Mouse (Mus musculus) midbrain, embryonic 11.5 days (tissue): Measurements from ENCODE around the gene Vps33a. TPM values are rescaled to one million over a fixed set of nuclear protein-coding genes. Genes with fewer than 3 reads are reported as not detected.

ENCODE experiments used
- ATAC-seq: fragments of 200-750 bp; cut with Nextera tagmentation; 2 replicates; pipeline ENCODE4 v1.8.0; 2017; ENCODE audit warnings: moderate TSS enrichment, moderate library complexity; ENCODE audit not compliant: low FRiP score
- DNase-seq: peaks from one replicate; pipeline ENCODE4 v3.0.0; 2015; ENCODE audit warnings: low spot score; ENCODE audit errors: missing footprints
- H3K27ac ChIP-seq: fragments of 300-500 bp; sonication (generic); 2 replicates; pipeline ENCODE4 v1.5.1; 2014; ENCODE audit warnings: low read depth, low read length
- H3K27me3 ChIP-seq: fragments of 300-500 bp; sonication (generic); 2 replicates; pipeline ENCODE4 v1.6.1; 2014; ENCODE audit warnings: mild to moderate bottlenecking, low read length, moderate library complexity, mixed read lengths; ENCODE audit not compliant: control insufficient read depth, insufficient read depth
- H3K36me3 ChIP-seq: fragments of 300-500 bp; sonication (generic); 2 replicates; pipeline ENCODE4 v1.6.1; 2014; ENCODE audit warnings: mild to moderate bottlenecking, low read length, moderate library complexity, mixed read lengths; ENCODE audit not compliant: control insufficient read depth, insufficient read depth
- H3K4me1 ChIP-seq: fragments of 300-500 bp; sonication (generic); 2 replicates; pipeline ENCODE4 v1.6.1; 2014; ENCODE audit warnings: low read length; ENCODE audit not compliant: control insufficient read depth, insufficient read depth
- H3K4me2 ChIP-seq: fragments of 300-500 bp; sonication (generic); 2 replicates; pipeline ENCODE4 v1.6.1; 2014; ENCODE audit warnings: mild to moderate bottlenecking, moderate library complexity
- H3K4me3 ChIP-seq: fragments of 300-500 bp; sonication (generic); 2 replicates; pipeline ENCODE4 v1.5.1; 2014; ENCODE audit warnings: low read depth, low read length
- H3K9ac ChIP-seq: fragments of 300-500 bp; sonication (generic); 2 replicates; pipeline ENCODE4 v1.6.1; 2014; ENCODE audit warnings: low read length
- H3K9me3 ChIP-seq: fragments of 300-500 bp; sonication (generic); 2 replicates; pipeline ENCODE4 v1.6.1; 2016; ENCODE audit warnings: low read length; ENCODE audit not compliant: control insufficient read depth
- WGBS: fragments of 180-500 bp; shearing (Covaris S2); extraction: QIAGEN DNeasy Blood & Tissue Kit; methylation state at CpG from one replicate; pipeline ENCODE4 v1.1.7; 2014; 5-methylcytosine and 5-hydroxymethylcytosine counted together
- polyA plus RNA-seq: library from polyadenylated mRNA; unstranded; fragments of >200 nt; fragmentation: Nextera tagmentation; extraction: Ambion mirVana; gene quantifications from 2 replicates; pipeline ENCODE4 v1.2.1, GENCODE M21; 2014

Vps33a gene
- 33.6 and 35.1 TPM in 2 replicates for polyA plus RNA-seq

DNA sequence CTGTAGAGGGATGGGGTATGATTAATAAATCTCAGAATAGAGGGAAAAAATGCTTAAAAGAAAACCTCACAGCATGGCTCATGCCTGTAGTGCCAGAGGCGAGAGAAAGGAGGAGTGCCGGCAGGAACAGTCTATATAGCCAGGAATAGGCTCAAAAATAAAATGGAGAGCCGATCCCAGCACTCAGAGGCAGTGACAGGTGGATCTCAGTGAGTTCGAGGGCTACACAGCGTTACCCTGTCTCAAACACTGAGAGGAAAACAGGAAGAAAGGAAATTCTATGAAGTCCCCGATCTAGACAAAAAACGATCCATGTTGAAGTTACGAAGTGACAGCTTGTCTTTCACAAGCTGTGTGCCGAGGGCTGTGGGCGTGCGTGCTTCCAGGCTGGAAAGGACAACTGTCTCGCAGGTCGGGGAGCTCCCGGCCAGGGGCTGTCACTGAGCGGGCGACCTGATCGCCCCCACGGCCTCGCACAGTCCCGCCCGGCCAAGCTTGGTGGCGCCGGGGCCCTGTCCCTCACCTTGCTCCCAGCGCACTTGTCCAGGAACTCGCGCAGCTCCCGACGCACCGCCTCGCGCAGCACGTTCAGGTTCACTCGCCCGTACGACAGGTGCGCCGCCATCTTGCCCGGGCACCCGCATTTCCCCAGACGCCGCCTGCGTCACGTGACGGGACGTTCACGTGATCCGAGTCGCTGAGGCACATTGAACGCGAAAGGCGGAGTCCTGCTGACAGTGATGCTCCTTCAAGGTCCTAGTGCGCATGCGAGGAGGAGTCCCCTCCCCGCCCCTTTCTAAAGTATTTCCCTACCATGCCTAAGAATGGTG, at the start of gene Vps33a:
TSS of gene Vps33a (minus strand) at position 682 of the 830 bp plus-strand sequence.
- H3K4me3 ChIP-seq: peak within 1 kb of the TSS; percentile 97
- H3K4me1 ChIP-seq: peaks cover 6% of the 10 kb centered on the region; the same call in 1 of the 2 replicates
- H3K36me3 ChIP-seq: peaks cover 4% of the 10 kb centered on the region; the same call in 1 of the 2 replicates
- under 1% methylated on average over 54 of the region's 54 CpGs for WGBS
- ATAC-seq: peak; percentile 91
- no peak within 1 kb of the TSS for H3K27ac ChIP-seq
- H3K9me3 ChIP-seq: no peaks in the 10 kb centered on the region
- H3K4me2 ChIP-seq: peak within 1 kb of the TSS; percentile 86
- no peaks in the 10 kb centered on the region for H3K27me3 ChIP-seq
- peak within 1 kb of the TSS; percentile 83 for H3K9ac ChIP-seq
- peak; percentile 99 for DNase-seq

DNA sequence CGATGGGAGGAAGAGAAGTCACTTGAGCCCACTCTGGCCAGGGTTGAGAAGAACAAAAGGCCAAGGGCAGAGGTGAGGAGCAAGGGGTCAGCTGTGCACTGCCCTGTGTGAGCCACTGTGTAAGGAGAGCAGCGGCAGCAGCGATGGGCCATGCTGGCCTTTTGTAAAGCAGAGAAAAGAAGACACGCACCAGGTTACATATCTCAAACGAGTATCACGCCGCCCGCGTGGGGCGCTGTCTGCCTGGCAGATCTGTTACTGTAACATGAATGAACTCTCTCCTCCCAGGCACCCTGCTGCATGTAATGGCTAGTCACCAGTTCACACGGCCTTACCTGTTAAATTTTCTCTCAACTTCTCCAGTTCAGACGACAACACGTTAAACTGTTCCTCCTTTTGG, 49.6 kb upstream of the Vps33a start:
- Histone ChIP-seq H3K9me3 (no peaks in the 10 kb centered on the region), H3K4me1 (no peaks in the 10 kb centered on the region), H3K27ac (no peak overlapping the region), H3K27me3 (no peaks in the 10 kb centered on the region), H3K4me2 (no peak overlapping the region), H3K9ac (no peak overlapping the region), H3K4me3 (no peak overlapping the region), H3K36me3 (peaks cover 10% of the 10 kb centered on the region; the same call in 1 of the 2 replicates)
- DNase-seq: no peak
- no peak for ATAC-seq
- WGBS: 57% methylated on average over 13 of the region's 13 CpGs

DNA sequence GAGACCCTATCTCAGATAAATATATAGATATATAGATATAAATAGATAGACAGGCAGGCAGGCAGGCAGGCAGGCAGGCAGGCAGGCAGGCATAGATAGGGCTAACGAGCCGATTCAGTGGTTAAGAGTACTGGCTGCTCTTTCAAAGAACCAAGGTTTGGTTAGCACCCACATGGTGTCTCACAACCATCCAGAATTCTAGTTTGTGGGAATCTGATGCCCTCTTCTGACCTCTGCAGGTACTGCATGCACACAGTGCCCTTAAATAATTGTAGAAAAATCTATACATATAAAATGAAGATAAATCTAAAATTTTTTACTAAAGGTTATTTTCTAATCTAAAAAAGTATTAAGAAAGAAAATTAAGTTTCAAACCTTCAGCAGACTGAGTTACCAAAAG, 45.7 kb upstream of the Vps33a start:
- Histone ChIP-seq H3K4me1 (no peaks in the 10 kb centered on the region), H3K4me2 (no peak overlapping the region), H3K9me3 (no peaks in the 10 kb centered on the region), H3K36me3 (peaks cover 18% of the 10 kb centered on the region), H3K9ac (no peak overlapping the region), H3K27ac (no peak overlapping the region), H3K4me3 (no peak overlapping the region), H3K27me3 (no peaks in the 10 kb centered on the region)
- no peak for DNase-seq
- ATAC-seq: no peak
- WGBS: 75% methylated on average over 2 of the region's 2 CpGs

DNA sequence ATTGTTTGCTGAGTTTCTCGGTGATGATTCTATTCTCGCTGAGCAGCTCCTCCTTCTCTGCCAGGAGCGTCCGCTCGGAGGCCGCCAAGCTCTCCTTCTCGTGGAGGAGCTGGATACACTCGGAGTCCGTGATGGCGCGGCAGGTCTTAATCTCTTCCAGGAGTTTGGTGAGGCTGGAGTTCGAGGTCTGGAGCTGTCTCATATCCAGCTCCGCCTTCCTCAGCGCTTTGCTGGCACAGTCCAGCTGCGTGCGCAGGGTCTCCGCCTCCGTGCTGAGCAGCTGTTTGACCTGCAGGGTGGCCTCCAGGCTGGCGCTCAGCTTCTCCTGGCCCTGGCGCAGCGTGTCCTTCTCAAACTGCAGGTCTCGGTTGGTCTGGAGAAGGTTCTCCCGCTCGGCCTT, 41.4 kb upstream of the Vps33a start:
- Histone ChIP-seq H3K36me3 (peaks cover 24% of the 10 kb centered on the region), H3K4me3 (no peak overlapping the region), H3K27me3 (no peaks in the 10 kb centered on the region), H3K9ac (no peak overlapping the region), H3K27ac (no peak overlapping the region), H3K4me1 (no peaks in the 10 kb centered on the region), H3K4me2 (no peak overlapping the region), H3K9me3 (no peaks in the 10 kb centered on the region)
- ATAC-seq: no peak
- WGBS: 94% methylated on average over 24 of the region's 24 CpGs
- no peak for DNase-seq

DNA sequence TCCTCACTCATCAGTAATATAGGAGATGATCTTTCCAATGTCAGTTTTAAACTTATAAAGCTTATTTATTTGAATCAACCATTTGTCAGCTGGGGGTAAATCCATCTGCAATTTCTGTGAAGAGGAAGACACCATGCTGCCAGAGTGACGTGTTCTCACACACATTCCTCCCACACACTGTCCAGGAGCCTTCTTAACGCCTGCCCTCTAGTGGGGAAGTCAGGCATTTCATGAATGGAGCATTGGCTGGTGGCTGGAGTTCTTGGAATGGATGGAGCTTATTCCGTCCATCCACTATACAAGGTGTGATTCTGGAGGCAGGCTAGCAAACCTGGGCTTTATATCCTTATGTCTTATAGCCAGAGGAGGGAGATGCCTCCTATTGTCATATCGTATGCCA, 37.0 kb upstream of the Vps33a start:
- Histone ChIP-seq H3K9me3 (no peaks in the 10 kb centered on the region), H3K4me2 (no peak overlapping the region), H3K36me3 (peaks cover 11% of the 10 kb centered on the region; the same call in 1 of the 2 replicates), H3K4me3 (no peak overlapping the region), H3K27me3 (no peaks in the 10 kb centered on the region), H3K4me1 (no peaks in the 10 kb centered on the region), H3K27ac (no peak overlapping the region), H3K9ac (no peak overlapping the region)
- 34% methylated on average over 4 of the region's 4 CpGs for WGBS
- ATAC-seq (no peak), DNase-seq (peak; percentile 97)

DNA sequence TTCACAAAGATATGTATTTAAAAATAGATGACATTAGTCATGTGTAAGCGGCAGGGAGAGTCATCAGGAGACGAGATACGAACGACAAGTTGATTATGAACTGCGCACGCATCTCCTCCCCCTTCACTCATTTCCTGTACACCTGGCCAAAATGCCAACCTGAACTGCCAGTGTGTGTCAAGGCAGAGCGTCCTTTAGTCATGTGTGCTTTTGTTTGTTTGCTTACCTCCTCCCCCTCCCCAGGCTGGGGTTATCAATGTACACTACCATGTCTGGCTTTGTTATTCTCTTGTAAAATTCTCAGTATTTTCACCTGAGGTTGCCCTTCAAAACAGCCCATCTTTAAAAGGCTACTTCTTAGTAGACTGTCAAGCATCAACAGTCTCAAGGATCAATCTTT, 36.6 kb upstream of the Vps33a start:
- H3K4me1 ChIP-seq: no peaks in the 10 kb centered on the region
- H3K36me3 ChIP-seq: peaks cover 9% of the 10 kb centered on the region; the same call in 1 of the 2 replicates
- no peak for ATAC-seq
- WGBS: 91% methylated on average over 7 of the region's 7 CpGs
- no peak overlapping the region for H3K4me2 ChIP-seq
- H3K4me3 ChIP-seq: no peak overlapping the region
- no peak for DNase-seq
- no peaks in the 10 kb centered on the region for H3K9me3 ChIP-seq
- no peaks in the 10 kb centered on the region for H3K27me3 ChIP-seq
- no peak overlapping the region for H3K27ac ChIP-seq
- no peak overlapping the region for H3K9ac ChIP-seq

DNA sequence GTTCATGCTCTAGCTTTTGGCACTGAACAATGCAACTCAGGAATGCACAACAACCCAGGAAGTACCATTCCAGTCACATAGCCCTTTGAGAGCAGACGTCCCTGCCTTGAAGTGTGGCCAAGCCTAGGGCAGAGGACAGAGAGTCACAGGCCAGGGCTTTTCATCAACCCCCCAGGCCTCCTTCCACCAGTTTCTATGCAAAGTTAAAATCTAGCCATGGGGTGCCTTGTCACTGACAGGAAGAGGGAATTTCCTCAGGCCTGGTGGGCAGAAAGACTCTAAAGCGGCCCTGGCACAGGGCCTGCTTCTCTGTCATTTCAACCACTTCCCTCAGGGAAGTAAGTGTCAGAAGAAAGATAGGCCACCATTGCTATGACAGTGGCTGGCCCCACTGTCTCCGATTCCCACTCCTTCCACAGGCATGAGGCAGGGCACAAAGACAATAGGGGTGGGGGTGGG, 34.4 kb upstream of the Vps33a start:
- Histone ChIP-seq H3K36me3 (peaks cover 4% of the 10 kb centered on the region; the same call in 1 of the 2 replicates), H3K4me2 (no peak overlapping the region), H3K9ac (no peak overlapping the region), H3K27ac (no peak overlapping the region), H3K9me3 (no peaks in the 10 kb centered on the region), H3K4me3 (no peak overlapping the region), H3K27me3 (no peaks in the 10 kb centered on the region), H3K4me1 (no peaks in the 10 kb centered on the region)
- WGBS: 79% methylated on average over 3 of the region's 3 CpGs
- ATAC-seq: no peak
- no peak for DNase-seq

DNA sequence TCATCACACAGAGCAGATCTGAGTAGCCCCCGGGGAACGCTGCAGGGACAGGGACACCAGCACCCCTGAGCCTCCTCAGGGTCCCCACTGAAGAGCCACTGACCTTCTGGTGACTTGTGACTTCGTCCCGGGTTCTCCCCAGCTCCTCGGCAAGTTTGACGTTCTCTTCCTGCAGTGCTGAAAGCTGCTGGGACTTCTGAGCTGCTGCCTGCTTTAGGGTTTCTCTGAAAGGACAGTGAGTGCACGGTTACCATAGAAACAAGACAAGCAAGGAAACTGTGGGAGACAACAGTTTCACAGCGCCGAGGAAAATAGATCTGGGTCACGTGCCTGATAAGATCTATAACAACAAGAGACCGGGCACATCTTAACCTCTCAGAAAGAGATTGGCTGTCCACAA, 30.7 kb upstream of the Vps33a start:
- H3K36me3 ChIP-seq: peaks cover 2% of the 10 kb centered on the region; the same call in 1 of the 2 replicates
- ATAC-seq: no peak

DNA sequence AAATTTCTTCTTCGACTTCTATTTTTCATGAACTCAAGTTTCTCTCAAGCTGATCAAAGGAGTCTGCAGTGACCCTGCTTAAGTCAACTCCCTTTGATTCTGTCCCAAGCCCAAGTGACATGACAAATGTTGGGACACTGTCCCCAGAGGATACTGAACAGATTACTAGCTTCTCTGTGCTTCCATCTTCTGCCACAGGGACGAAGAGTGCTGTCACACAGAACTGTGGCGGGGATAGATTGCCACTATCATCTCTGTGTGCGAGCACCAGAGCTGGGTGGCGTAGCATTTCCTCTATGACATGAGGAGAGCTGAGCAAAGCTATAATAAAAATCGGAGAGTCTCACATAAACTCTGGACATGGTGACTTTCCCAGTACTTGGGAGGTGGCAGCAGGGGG, 29.3 kb upstream of the Vps33a start:
- H3K4me2 ChIP-seq: no peak overlapping the region
- ATAC-seq: no peak
- H3K27ac ChIP-seq: no peak overlapping the region
- H3K4me1 ChIP-seq: no peaks in the 10 kb centered on the region
- H3K9ac ChIP-seq: no peak overlapping the region
- no peak overlapping the region for H3K4me3 ChIP-seq
- no peaks in the 10 kb centered on the region for H3K27me3 ChIP-seq
- no peaks in the 10 kb centered on the region; the same call in 1 of the 2 replicates for H3K36me3 ChIP-seq
- no peak for DNase-seq
- 95% methylated on average over 6 of the region's 6 CpGs for WGBS
- no peaks in the 10 kb centered on the region for H3K9me3 ChIP-seq

More for the DNA sequence above, 30.7 kb upstream of the Vps33a start:
- Histone ChIP-seq H3K9me3 (no peaks in the 10 kb centered on the region), H3K27me3 (no peaks in the 10 kb centered on the region), H3K4me3 (no peak overlapping the region), H3K9ac (no peak overlapping the region), H3K4me1 (no peaks in the 10 kb centered on the region), H3K4me2 (no peak overlapping the region), H3K27ac (no peak overlapping the region)
- peak; percentile 83 for DNase-seq
- WGBS: 51% methylated on average over 11 of the region's 11 CpGs
